Mouse (Mus musculus) A20 (cell line): ENCODE data around the gene Chd1l.
A peak's percentile ranks its signal among the peaks of the same experiment; 100 is the strongest.

Experiments used
- DNase-seq: peaks from one replicate; pipeline ENCODE4 v3.0.0-alpha.2; 2011; ENCODE audit warnings: low read depth, low spot score

Chd1l gene

DNA sequence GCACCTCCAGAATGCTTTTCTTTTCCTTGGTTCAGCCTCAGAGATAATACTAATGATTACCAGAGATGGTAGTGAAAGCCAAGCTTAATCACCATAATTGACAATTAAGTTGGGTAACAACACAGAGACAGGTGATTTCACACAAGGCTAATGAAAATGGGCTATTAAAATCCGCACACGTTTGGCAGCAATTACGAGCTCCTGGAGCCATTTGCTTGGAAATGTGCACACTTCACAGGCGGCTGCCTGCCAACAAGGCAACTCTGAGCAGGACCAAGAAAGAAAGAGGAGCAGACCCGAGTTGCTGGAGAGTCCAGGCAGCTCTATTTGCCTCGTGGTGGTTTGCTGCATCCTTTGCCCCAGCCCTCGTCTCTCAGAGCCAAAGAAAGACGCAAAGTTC is 84.5 kb downstream of the Chd1l start:
- DNase-seq = no peak

DNA sequence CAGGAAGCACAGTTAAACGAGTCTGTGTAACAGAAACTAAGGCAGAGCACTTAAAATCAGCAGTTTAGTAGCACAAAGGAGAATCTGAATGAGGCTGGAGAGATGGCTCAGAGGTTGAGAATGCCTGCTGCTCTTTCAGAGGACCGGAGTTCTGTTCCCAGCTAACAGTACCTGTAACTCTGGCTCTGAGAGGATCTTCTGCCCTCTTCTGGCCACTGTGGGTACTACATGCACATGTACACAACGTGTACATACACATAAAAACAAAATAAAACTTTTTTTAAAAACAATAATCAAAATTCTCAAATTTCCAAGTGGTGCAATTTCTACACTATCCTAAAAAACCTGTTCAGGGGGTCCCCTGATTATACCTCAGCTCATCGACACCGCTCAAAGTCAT is 85.2 kb downstream of the Chd1l start:
- DNase-seq = peak; percentile 46

DNA sequence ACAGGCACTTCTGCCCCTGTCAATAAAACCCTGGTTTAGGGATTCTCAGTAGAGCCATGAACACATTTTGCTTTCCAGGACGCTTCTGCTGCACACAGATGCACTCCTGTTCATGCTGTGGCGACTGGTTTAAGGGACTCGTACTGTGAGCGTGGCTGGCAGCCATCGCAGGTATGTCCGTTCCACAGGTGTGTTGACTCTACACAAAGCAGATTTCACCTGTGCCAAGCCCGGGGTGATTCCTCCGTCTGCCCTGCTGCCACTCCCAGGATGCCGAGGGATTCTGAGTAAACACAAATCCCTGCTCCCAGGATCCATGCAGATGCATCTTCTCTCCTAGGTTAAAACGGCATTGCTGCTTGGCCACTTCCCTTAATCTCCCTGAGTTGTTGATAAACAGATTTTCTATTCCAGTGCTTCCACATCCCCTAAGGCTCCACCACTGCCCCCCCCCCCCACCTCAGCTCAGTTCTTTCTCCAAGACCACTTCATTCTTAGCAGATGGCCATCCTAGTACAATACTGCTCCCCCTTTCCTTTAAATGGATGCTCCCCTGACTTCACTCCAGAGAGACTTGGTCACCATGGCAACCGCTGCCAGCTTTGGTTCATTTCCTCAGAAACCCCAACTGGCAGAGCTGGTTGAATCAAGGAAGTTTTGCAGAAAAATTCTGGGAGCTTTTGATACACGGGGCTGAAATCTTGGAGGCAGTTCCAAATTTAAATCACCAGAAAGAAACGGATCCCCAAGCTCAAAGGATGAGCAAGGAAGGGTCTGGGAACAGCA is 87.9 kb downstream of the Chd1l start:
- DNase-seq = no peak

DNA sequence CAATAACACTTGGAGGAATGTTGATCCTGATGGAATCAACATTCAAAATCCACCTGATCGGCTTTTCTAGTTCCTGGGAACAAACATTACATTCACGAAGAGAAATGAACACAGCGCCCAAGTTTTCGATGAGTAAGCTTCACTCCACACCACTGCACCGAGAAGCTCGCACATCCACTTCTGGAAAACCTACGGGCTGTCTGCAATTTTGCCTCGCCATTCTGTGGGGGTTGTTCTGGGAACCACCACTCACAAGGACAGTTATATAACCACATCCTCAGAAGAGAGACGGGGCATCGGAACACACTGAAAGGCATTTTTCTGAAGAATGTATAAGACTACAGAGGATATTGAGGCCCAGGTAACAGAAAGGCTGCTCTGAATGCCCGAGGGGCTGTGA is 90.1 kb downstream of the Chd1l start:
- no peak for DNase-seq

DNA sequence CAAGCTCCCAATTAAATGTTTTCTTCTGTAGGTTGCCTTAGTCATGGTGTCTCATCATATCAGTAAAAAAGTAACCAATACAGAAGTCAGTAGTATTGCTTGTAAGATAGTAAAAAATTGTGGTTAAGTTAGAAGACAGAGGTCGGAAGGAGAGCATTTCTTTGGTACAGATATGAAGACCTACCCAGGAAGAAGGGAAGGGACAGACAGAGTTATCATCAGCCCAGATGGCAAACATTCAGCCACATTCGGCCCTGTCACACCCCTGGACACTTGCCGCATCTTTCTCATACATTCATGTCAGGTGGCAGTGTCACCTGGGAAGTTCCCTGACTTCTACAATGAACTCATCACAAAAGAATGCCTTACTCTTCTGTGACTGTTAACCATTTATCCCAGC is 97.7 kb downstream of the Chd1l start:
- DNase-seq = no peak
